Mouse (Mus musculus) T-cell, adult 2 months (primary cell): Measurements from ENCODE around the gene Smarcad1.
"Not testable (repeated sequence)": the region's sequence is repeated elsewhere in the genome, so short reads cannot be mapped to it uniquely, and the experiment has no call there.

Experiments
- DNase-seq: peaks from one replicate; pipeline ENCODE4 v3.0.0; 2022; ENCODE audit warnings: low spot score

Smarcad1 gene

DNA sequence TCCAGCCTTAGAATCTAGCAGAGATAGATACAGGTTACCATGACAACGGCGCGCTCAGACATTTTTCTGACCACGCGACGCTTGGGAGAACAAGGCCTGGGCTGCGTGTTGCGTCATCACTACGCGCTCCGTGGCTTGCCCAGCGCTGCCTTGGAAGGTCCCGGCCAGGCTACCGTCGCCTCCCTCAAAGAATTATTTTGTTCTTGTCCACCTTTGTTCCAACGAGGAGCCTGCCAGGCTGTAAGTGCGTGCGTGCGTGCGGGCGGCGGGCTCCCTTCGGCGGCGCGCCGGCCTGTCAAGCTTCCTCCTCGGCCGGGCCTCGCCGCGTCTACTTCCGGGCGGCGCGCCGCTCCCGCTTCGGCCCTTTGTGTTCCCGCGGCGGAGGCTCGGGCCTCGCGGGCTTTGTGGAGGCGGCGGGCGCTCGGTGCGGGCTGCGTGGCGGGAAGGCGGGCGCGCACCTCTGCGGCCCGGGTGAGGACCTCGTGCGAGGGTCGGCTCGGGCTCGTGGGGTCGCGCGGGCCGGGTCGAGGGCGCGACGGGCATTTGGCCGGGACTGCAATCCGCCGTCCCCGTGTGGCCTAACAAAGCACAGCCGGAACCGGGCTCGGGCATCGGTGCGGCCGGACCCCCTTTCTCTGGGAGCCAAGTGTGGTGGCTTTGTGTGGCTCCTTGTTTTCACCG lies at the start of gene Smarcad1:
Gene Smarcad1 (plus strand): TSS at position 93 of the 681 bp plus-strand sequence.
- DNase-seq = peak; percentile 85

DNA sequence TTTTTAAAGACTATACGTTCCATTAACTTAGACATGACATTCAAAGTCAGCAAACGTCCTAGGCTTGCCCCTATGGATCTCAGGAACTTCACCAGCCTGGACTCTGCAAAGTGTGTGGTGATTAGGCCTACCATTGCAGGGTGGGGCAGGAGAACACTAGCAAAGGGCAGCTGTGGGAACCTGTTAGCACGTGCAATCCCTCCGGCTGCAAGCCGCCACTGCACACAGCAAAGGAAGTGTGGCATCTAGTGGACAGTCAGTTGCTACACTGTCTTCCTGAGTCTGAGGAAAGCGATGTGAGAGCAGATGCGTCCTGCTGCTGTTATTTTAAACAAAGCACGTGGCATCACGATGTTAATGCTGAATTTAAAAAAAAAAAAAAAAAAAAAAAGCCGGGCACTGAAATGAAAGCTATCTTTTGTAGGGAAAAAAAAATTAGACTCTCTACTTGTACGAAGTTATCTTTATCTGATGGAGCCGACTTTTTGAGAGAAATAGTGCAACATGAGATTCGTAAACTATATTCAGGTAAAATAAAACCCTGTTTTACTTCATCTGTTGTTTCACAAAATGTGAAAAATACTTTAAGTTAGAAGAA lies 45.5 kb upstream of the Smarcad1 start:
- no peak for DNase-seq

DNA sequence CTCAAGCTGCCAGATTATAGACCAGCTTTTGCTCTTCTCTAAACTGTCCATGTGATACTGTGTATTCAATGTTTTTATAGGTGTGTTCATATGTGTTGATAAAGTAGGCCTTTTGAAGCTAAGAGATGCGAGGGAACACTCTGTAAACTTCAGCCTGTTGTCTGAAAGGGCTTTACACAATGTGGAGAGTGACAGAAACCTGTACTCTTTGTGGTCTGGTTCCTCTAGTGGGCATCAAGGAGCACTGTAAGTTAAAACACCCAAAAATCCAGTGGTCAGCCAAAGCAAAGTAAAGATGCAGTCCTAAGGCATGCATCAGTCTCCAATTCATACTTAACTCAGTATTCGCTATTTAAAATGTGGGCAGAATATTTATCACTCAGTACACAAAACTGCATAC lies 44.6 kb upstream of the Smarcad1 start:
- no peak for DNase-seq

DNA sequence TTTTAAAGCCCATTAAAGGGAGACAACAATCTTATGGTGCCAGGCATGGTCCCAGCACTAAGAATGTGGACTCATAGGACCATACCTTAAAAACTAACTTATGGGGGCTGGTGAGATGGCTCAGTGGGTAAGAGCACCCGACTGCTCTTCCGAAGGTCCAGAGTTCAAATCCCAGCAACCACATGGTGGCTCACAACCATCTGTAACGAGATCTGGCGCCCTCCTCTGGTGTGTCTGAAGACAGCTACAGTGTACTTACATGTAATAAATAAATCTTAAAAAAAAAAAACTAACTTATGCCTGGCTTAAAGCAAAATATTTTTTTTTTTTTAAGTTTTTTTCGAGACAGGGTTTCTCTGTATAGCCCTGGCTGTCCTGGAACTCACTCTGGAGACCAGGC lies 41.6 kb upstream of the Smarcad1 start:
- not testable (repeated sequence) for DNase-seq

DNA sequence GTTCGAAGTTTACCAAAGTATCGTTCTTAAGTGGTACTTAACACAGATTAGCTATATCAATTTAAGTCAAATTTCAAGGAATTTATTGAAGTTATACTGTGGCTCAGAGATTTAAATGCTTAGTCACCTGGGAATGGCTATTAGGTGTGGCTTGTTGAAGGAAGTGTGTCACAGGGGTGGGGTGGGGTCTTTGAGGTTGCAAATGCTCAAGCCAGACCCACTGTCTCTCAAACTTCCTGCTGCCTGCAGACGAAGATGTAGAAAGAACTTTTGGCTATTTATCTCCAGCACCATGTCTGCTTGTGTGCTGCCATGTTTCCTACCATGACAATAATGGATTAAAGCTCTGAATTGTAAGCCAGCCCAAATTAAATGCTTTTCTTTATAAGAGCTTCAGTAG lies 40.2 kb upstream of the Smarcad1 start:
- no peak for DNase-seq

DNA sequence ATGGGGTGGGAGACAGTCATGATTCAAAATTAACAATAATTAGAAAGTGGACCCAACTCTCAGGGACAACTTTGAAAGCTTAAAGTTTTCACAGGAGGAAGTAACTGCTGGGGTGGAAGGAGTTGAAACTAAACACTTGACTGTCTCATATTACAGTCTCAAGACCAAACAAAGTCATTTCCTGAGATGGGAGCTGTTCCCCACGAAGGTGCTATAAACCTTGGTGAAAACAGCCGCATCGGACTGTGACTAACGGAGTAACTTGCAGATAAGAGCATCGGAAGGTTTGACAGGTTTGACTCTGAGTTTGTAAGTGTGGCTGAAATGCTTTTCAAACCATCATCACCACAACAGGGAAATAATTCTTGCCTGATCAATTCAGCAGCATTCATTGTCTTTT lies 33.5 kb upstream of the Smarcad1 start:
- no peak for DNase-seq

DNA sequence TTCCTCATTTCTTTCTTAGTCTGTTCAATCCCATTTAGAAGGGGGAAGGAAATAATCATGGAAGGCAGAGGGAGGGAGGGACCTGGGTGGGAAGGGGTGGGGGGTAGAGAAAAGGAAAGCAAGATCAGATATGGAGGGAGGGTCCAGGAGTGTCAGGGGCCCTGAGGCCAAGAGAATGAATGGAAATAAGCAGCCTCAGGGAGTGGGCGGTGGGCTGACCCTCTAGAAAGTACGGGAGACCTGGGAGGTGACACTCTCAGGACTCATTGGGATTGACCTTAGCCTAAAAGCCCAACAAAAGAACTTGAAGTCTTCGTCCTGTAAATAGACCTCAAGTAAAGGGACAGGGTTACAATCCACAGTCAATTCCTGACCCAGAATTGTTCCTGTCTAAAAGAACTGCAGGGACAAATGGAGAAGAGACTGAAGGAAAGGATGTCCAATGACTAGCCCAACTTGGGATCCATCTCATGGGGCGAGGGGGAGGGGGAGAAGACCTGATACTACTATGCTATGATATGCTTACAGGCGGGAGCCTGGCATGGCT lies 30.9 kb upstream of the Smarcad1 start:
- no peak for DNase-seq

DNA sequence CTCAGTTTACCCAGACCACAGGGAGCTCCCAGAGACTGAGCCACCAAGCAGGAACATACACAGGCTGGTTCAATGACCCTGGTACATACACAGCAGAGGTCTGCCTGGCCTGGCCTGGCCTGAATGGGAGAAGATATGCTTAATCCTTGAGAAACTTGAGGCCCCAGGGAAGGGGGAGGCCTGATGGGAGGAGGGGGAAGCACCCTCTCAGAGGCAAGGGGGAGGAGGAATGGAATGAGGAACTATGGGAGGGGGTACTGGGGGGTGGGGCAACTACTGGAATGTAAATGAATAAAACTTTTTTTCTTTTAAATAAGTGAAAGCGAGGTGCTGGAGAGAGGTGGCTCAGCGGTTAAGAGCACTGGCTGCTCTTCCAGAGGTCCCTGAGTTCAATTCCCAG lies 30.2 kb upstream of the Smarcad1 start:
- no peak for DNase-seq

DNA sequence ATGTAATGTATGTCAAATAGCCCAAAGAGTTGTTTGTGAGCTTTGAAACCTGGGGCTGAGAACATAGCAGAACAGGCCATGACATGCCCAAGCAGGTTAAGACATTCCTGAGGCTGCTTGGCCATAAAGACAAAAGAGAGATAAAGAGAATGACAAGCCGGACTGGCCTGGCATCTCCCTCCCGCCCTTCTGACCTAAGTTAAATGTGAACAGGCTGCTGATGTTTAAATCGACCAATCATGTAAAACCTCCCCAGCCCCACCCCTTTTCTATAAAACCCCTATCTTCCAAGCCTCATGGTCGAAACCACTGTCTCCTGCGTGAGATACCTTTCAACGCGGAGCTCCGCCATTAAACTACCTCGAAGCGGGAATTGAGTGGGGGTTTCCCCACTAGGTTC lies 24.8 kb upstream of the Smarcad1 start:
- no peak for DNase-seq

DNA sequence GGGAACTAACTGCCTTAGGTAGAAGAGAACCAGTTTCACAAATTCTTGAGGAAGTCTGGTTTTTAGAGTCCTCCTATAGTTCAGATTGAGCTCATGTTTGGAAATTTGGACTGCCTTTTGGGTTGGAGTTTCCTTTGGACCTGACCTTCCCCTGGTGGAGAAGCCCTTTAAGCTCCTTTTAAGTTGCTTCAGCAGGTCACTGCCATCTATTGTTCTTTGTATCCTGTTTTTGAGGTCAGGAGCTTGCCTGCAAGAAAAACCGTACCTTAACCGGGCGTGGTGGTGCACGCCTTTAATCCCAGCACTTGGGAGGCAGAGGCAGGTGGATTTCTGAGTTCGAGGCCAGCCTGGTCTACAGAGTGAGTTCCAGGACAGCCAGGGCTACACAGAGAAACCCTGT lies 23.4 kb upstream of the Smarcad1 start:
- DNase-seq = not testable (repeated sequence)

DNA sequence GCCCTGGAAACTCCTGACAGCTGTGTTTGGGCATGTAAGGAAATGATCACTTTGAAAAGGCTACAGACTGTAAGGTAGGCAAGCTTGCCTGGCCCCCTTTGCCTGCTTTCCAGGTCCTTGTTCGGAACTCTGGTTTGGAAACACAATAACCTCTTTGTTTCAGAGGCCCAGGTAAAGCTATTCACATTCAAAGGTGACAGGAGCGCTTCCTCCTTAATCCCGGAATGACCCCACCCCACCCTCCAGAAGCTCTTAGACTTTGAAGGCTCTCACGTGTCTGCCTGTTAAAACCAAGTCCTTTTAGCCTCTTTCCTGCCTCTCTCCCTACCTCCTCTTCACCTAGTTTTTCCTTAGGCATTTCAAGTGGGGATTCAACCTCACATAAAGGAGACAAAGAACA lies 20.5 kb upstream of the Smarcad1 start:
- DNase-seq = no peak

DNA sequence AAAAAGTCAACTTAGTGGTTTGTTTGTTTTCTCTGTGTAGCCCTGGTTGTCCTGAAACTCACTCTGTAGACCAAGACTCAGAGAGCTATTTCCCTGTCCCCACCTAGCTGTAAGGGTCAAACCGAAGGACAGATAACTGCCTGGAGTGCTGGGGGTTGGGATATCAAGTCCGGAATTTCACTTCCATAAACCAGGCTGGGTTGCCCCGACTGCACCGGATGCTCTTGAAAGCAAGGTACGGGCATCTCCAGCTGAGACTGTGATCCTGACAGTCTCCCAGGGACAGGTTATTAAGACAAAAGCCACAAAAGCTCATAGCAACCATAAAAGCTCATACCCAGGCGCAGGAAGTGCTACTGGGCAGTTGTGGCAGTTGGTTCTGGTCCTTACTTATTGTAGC lies 19.3 kb upstream of the Smarcad1 start:
- DNase-seq = no peak

DNA sequence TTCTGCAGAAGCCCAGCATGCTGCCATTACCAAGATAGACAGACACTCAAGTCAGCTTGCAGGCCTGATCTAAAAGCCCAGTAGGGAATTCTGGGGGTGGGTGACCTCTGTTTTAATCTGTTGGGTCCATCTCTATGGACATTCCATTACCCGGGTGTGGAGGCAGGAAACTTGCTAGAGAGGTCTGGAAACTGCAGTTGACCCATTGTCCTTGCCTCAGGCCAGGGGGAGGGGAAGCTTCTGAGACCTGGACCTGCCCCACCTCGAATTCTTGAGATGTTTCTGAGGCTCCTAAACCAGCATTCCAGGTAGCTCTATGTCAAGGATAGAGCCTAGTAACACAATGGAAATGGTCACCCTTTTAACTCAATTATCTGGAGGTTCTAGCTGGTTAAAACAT lies 17.7 kb upstream of the Smarcad1 start:
- DNase-seq = no peak

DNA sequence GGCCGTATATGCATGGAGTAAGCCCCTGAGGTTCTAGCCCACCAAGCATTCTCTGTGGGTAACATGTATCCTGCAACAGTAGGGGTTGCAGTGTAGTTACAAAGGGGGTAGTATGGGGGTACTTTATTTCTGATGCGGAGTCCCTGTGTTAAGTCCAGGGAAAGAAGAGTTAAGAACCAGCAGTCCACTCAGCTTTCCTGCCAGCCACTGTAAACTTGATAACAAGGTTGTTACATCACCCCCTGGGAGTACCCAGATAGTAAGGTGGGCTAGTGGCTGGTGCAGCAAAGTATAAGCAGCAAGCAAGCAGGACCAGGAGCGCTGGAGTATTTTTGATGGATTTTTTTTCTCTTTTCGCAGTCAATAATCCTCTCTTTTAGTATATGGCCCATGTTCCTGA lies 17.3 kb upstream of the Smarcad1 start:
- DNase-seq = no peak

DNA sequence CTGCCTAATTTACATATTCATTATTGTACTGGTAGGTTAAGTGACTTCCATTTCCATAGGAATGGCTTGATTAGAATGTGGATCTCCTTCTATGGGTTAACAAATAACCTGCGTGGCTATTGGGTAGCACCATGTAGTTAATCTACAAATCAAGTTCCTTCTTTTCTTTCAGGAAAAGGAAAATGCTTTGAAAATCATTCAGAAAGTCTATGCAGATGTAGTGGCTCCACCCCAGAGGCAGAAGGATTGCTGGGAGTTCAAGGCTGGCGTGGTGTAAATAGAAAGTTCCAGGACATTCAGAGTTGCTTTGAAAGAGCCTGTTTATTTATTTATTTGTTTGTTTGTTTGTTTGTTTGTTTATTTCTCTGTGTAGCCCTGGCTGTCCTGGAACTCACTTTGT lies 7.7 kb upstream of the Smarcad1 start:
- no peak for DNase-seq

DNA sequence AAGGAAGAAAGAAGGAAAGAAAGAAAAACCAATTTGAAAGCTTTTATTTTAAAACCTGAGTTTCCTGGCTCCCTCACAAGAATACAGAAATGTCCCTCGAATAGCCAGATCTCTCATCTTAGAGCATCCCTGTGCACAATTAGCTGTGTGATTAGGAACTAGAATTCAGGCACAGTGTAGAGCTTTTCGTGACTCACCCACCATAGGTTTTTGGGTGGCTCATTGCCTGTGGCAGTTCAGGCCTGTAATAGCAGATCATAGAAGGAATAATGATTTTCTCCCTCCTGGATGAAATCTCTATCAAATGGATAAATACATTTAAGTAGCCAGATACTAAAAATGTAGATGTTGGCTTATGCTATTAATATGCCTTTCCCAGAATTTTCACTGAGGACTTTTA lies 6.9 kb upstream of the Smarcad1 start:
- DNase-seq = no peak

DNA sequence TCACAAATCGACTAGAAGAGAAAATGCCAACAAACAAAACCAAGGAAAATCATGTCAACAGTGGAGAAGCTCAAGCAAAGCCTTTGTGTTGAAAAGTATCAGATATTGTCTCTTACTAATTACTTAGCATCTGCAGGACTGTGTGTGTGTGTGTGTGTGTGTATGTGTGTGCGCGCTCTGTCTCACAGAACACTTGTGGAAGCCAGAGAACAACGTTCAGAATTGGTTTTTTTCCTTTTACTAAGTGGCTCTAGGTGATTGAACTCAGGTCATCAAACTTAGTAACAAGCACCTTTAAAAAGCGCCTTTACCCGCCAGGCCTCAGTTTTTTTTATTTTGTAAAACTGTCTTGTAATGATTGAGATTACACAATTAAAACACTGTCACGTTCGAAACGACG lies 451 bp upstream of the Smarcad1 start:
- no peak for DNase-seq

DNA sequence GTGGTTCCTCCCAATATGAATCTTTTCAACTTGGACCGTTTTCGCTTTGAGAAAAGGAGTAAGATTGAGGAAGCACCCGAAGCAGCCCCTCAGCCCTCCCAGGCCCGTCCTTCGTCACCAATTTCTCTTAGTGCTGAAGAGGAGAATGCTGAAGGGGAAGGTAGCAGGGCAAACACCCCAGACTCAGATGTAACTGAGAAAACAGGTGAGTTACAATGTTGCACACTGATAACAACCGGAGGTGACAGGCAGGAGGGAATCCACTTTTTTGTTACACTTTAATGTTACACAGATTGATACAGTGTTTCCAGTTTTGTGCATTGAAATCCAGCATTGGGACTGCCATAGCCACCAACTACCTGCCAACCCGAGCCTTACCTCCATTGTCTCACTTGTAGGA lies 858 bp downstream of the Smarcad1 start:
- DNase-seq = peak; percentile 9

DNA sequence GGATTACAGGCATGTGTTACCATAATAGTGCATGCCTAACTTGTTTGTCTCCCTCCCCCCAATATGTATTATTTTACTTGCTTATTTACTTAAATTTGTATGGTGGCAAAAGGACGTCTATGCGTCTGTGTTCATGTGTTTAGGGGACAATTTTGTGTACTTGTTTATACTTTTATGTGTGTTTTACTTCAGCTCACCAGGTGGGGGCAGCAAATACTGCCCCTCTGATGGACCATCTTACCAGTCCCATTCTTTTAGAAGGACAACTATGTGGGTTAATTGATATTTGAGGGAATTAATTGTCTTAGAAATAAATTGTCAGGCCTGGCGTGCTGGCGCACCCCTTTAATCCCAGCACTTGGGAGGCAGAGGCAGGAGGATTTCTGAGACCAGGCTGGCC lies 6.7 kb downstream of the Smarcad1 start:
- DNase-seq = peak; percentile 8

DNA sequence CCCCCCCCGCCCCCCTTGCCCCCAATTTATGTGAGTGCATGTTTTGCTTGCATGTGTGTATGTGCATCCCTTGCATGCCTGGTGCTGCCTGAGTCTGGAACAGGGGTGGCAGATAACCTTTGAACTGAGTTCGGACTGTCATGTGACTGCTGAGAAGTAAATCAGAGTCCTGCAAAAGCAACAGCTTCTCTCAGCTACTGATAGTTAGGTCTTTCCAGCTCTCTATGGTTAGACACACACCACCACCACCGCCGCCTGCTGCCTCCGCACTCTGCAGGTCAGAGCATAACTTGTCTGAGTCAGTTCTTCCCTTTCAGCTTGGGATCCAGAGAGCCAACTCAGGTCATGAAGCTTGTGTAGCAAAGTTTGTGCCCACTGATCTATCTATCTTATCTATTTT lies 14.2 kb downstream of the Smarcad1 start:
- no peak for DNase-seq

DNA sequence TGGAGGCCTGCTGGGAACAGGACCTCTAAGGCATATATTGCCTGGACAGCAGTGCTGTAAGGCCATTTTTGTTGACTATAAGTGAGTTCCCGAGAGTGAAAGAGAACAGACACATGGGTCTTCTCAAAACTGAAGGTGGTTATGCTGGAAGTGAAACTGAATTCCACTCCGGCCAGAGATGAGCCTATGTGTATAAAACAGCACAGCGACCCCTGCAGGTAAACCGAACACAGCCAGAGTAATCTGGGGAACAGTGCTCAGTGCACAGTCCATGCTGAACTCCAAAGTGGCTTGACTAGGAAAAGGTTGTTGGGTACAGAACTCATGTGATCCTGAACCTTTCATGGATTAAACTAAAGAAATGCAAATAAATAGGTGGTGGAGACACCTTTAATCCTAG lies 14.8 kb downstream of the Smarcad1 start:
- DNase-seq = not testable (repeated sequence)

DNA sequence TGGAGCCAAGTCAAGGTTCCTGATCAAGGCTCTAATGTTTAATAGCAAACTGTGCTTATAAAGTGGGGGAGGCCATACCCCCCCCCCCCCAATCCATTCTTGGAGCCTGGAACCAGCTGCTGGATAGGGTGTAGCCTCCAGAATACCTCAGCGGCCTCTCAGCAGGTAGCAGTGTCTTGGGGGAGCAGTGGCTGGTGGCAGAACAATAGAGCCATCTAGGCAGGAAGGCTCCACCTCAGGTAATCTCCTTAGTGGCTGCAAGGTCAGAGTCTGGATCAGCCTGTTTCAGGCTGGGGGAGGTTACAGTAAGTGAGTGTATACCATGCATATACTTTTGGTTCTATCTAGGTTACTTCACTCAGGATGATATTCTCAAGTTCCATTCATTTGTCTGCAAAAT lies 18.7 kb downstream of the Smarcad1 start:
- no peak for DNase-seq

DNA sequence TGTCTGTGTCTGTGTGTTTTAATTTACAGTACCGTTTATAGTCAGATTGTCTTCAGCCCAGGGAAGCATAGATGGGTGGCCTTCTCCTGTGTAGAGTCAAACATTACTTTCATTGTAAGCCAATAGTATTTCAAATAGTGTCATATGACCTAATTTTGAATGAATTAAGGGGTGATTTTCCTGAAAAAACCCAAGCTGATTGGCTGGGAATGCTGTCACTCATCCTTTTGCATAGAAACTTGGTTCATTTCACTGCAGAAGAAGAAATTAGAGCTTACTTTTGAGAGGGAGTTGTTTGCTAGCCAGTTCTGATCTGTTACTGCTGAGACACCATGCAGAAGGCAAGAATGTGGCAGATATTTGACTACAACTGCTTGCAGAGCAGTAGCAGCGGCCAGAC lies 32.8 kb downstream of the Smarcad1 start:
- no peak for DNase-seq

DNA sequence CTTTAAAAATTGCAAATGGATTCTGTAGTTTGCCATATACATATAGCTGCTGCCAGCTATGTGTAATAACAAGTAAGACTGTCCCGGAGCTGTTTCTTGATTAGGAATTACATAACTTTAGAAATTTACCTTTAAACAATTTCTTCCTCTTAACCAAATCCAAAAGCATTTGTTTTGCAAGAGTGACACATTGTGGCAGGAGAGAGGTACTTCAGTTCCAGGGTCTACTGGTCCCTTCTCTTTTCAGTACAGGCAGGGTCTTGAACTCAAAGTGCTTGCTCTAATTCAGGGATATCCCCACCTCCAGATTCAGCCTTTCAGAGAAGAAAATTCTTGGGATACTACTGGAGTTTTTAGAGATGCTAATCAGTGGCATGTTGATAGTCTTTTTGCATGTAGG lies 36.8 kb downstream of the Smarcad1 start:
- DNase-seq = no peak
